Mouse (Mus musculus) cortical plate, adult 2 months (tissue): ENCODE results near the gene Tomm22.

Experiments
- CTCF ChIP-seq: fragments of 200-500 bp; IDR thresholded peaks from 2 replicates; pipeline ENCODE4 v1.5.1; 2011; ENCODE audit warnings: mild to moderate bottlenecking, control low read depth, low read length; ENCODE audit not compliant: insufficient read depth; ENCODE audit errors: extremely low read depth
- POLR2A ChIP-seq: fragments of 200-500 bp; IDR thresholded peaks from 2 replicates; pipeline ENCODE4 v1.6.1; 2011; ENCODE audit warnings: mild to moderate bottlenecking, low read length, control low read depth; ENCODE audit not compliant: insufficient read depth; ENCODE audit errors: extremely low read depth

DNA sequence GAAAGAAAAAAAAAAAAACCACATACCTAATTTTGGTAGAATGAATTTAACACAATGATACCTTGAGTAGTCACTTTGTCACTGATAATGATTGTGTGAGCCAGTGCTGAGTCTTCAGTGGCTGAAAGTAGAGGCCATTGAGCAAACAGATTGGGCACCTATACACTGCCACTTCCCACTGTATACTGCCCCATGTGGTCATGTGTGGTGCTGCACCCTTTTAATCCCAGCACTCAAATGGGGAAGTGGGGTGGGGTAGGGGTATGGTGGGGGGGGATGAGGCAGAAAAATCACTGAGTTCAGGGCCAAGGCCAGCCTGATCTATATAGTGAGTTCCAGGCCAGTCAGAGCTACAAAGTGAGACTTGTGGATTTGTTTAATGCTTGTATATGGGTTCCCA, 20.1 kb upstream of the Tomm22 start:
- TF ChIP-seq CTCF (peak; percentile 63), POLR2A (no peak)
